Mouse (Mus musculus): Measurements from ENCODE around the gene Adgrl3. TPM values are rescaled to one million over a fixed set of nuclear protein-coding genes. Genes with fewer than 3 reads are reported as not detected.

Adgrl3 gene
- total RNA-seq, 2 experiments from 2014 or later = 224 to 242 TPM

GRCm38 (mm10) chr5:81068839-81069238, 48.9 kb downstream of the Adgrl3 start:
- intact Hi-C loops (cut with DNase I) = no loop called here
- no peak for DNase-seq (ENCODE audit: low spot score in 2 of 2)

- intact Hi-C loops (cut with DNase I) = no loop called here
- no peak for DNase-seq (ENCODE audit: low spot score in 2 of 2)
Measured at GRCm38 (mm10) chr5:81072888-81073287, 53.0 kb downstream of the Adgrl3 start.

GRCm38 (mm10) chr5:81073875-81074274, 53.9 kb downstream of the Adgrl3 start:
- intact Hi-C loops (cut with DNase I) = no loop called here
- DNase-seq (ENCODE audit: low spot score in 2 of 2) = no peak

- intact Hi-C loops (cut with DNase I) = no loop called here
- no peak for DNase-seq (ENCODE audit: low spot score in 2 of 2)
Measured at GRCm38 (mm10) chr5:81076377-81076776, 56.4 kb downstream of the Adgrl3 start.

- intact Hi-C loops (cut with DNase I) = no loop called here
- no peak for DNase-seq (ENCODE audit: low spot score in 2 of 2)
Measured at GRCm38 (mm10) chr5:81077031-81077430, 57.1 kb downstream of the Adgrl3 start.

- DNase-seq (ENCODE audit: low spot score in 2 of 2) = no peak
- intact Hi-C loops (cut with DNase I) = no loop called here
Measured at GRCm38 (mm10) chr5:81077990-81078389, 58.1 kb downstream of the Adgrl3 start.

- intact Hi-C loops (cut with DNase I) = loop anchor here (5.0 kb wide), 1 partner anchor 62 kb away; the partner anchor contains the start of gene Adgrl3
- no peak for DNase-seq (ENCODE audit: low spot score in 2 of 2)
Measured at GRCm38 (mm10) chr5:81083698-81084360, 63.9 kb downstream of the Adgrl3 start.

- intact Hi-C loops (cut with DNase I) = no loop called here
- no peak for DNase-seq (ENCODE audit: low spot score in 2 of 2)
Measured at GRCm38 (mm10) chr5:81085152-81085551, 65.2 kb downstream of the Adgrl3 start.

- intact Hi-C loops (cut with DNase I) = no loop called here
- no peak for DNase-seq (ENCODE audit: low spot score in 2 of 2)
Measured at GRCm38 (mm10) chr5:81088667-81089066, 68.7 kb downstream of the Adgrl3 start.

GRCm38 (mm10) chr5:81094618-81095017, 74.7 kb downstream of the Adgrl3 start:
- intact Hi-C loops (cut with DNase I) = no loop called here
- no peak for DNase-seq (ENCODE audit: low spot score in 2 of 2)

- no peak for DNase-seq (ENCODE audit: low spot score in 2 of 2)
- intact Hi-C loops (cut with DNase I) = no loop called here
Measured at GRCm38 (mm10) chr5:81097131-81097530, 77.2 kb downstream of the Adgrl3 start.

GRCm38 (mm10) chr5:81107431-81107830, 87.5 kb downstream of the Adgrl3 start:
- no peak for DNase-seq (ENCODE audit: low spot score in 2 of 2)
- intact Hi-C loops (cut with DNase I) = no loop called here

- no peak for DNase-seq (ENCODE audit: low spot score in 2 of 2)
- intact Hi-C loops (cut with DNase I) = no loop called here
Measured at GRCm38 (mm10) chr5:81124483-81124882, 104.5 kb downstream of the Adgrl3 start.

- DNase-seq (ENCODE audit: low spot score in 2 of 2) = no peak
- intact Hi-C loops (cut with DNase I) = no loop called here
Measured at GRCm38 (mm10) chr5:81127639-81128038, 107.7 kb downstream of the Adgrl3 start.

GRCm38 (mm10) chr5:81136394-81136793, 116.5 kb downstream of the Adgrl3 start:
- intact Hi-C loops (cut with DNase I) = no loop called here
- DNase-seq (ENCODE audit: low spot score in 2 of 2) = no peak

GRCm38 (mm10) chr5:81155791-81156190, 135.9 kb downstream of the Adgrl3 start:
- DNase-seq (ENCODE audit: low spot score in 2 of 2) = no peak
- intact Hi-C loops (cut with DNase I) = loop anchor here (5.0 kb wide), 1 partner anchor 133 kb away; the partner anchor contains the start of gene Adgrl3

- peak in 1 of 2 experiments; percentile 26 for DNase-seq (ENCODE audit: low spot score in 2 of 2)
- intact Hi-C loops (cut with DNase I) = loop anchor here (5.0 kb wide), 1 partner anchor 134 kb away; the partner anchor contains the start of gene Adgrl3
Measured at GRCm38 (mm10) chr5:81156281-81156680, 136.3 kb downstream of the Adgrl3 start.

- intact Hi-C loops (cut with DNase I) = loop anchor here (5.0 kb wide), 1 partner anchor 134 kb away; the partner anchor contains the start of gene Adgrl3
- DNase-seq (ENCODE audit: low spot score in 2 of 2) = no peak
Measured at GRCm38 (mm10) chr5:81156796-81157195, 136.9 kb downstream of the Adgrl3 start.

- DNase-seq (ENCODE audit: low spot score in 2 of 2) = no peak
- intact Hi-C loops (cut with DNase I) = loop anchor here (5.0 kb wide), 1 partner anchor 137 kb away; the partner anchor contains the start of gene Adgrl3
Measured at GRCm38 (mm10) chr5:81159013-81159412, 139.1 kb downstream of the Adgrl3 start.

GRCm38 (mm10) chr5:81160431-81160830, 140.5 kb downstream of the Adgrl3 start:
- intact Hi-C loops (cut with DNase I) = no loop called here
- no peak for DNase-seq (ENCODE audit: low spot score in 2 of 2)

- no peak for DNase-seq (ENCODE audit: low spot score in 2 of 2)
Measured at GRCm38 (mm10) chr5:81188871-81189485, 169.0 kb downstream of the Adgrl3 start.

More at GRCm38 (mm10) chr5:81188871-81189485, 169.0 kb downstream of the Adgrl3 start:
- intact Hi-C loops (cut with DNase I) = no loop called here
